9 mouse cellular contexts compared by ENCODE assay signal in the genomic region with DNA sequence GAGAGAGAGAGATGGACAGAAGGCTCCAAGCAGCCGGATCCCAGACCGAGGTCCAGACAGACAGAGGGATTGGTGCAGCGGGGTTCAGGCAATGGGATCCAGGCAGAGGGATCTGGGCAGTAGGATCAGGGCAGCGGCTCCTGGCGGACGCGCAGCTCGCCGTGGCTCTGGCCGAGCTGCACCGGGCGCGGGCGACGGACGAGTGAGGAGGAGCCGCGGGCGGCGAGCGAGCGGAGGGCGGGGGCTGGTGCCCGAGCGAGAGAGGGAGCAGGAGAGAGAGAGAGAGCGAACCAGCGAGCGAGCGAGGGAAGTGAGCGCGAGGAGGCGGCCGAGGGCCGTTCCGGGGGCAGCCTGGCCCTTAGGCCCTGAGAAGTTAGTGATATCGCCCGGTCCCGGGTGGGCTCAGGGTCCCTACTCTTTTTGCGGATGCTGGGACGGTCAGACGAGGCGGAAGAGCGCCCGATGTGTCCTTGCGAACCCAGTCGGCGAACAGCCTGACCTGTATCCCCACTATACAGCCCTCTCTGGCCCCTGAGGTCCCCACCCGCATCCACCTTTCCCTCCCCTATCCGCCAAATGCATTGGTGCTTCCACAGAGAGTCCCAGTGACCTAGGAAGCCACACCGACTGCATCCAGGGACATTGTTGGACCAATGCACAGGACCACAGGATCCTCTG. TPM values are rescaled to one million over a fixed set of nuclear protein-coding genes. Genes with fewer than 3 reads are reported as not detected.
DNase-seq lines count a peak whose midpoint lies in the region; ATAC-seq lines count a peak whose summit lies in the region.
"Had no signal": no experiment of that assay in that cellular context is flagged by ENCODE, and none has a peak within 500 bp of the region (broad histone marks: within the 10 kb centered on the region; RNA-seq: fewer than 3 reads in every experiment).

A gene (minus strand): TSS at position 193 of the 678 bp plus-strand sequence.

- no peak for ATAC-seq in liver, embryonic 12.5 days

- H3K4me2 ChIP-seq in liver, embryonic 12.5 days, result peak within 1 kb of the TSS; percentile 47

- intact Hi-C loops in gastrocnemius, postnatal 14 days (cut with DNase I; ENCODE audit: low total_unique reads), result no loop called here

- H3K9ac ChIP-seq in liver, embryonic 12.5 days, result no peak within 1 kb of the TSS

- peak; percentile 48 for DNase-seq in gastrocnemius, postnatal 14 days
- DNase-seq in gastrocnemius, postnatal 25 days, result no peak
- peak; percentile 88 for DNase-seq in cerebellum, adult 8-10 months
- DNase-seq in frontal cortex, adult 2 months (ENCODE audit: extremely low spot score in 1 of 2, low spot score in 1 of 2), result peak in 1 of 2 experiments; percentile 78
- peak; percentile 58 for DNase-seq in kidney, postnatal 10 days
- DNase-seq in retina, postnatal 1 day, result peak; percentile 84
- no peak for DNase-seq in spleen, postnatal 14 days (ENCODE audit: low spot score in 2 of 2)

- no peaks in the 10 kb centered on the region for H3K9me3 ChIP-seq in liver, embryonic 12.5 days (replicated peaks)

- H3K4me3 ChIP-seq in liver, embryonic 12.5 days, result peak within 1 kb of the TSS; percentile 15; the same call in 1 of the 2 replicates

- no peaks in the 10 kb centered on the region for H3K4me1 ChIP-seq in liver, embryonic 12.5 days

- no peak within 1 kb of the TSS for H3K27ac ChIP-seq in liver, embryonic 12.5 days

- peaks cover 64% of the 10 kb centered on the region for H3K27me3 ChIP-seq in liver, embryonic 12.5 days (replicated peaks)

- WGBS in liver, embryonic 12.5 days (ENCODE audit: insufficient replicate concordance), result 3% methylated on average over 50 of the region's 50 CpGs

- no peaks in the 10 kb centered on the region for H3K36me3 ChIP-seq in liver, embryonic 12.5 days

RNA-seq across cellular contexts. Expression of the gene that starts here (rescaled TPM):
- total RNA-seq in gastrocnemius, postnatal 14 days (2021), result under 1 TPM; 0.16 to 0.24 TPM
- total RNA-seq in gastrocnemius, postnatal 25 days (2021), result not detected
- polyA plus RNA-seq in frontal cortex, adult 2 months (2012; rRNA removed), result 82.2 and 82.5 TPM in 2 replicates
- 0.06 and 0.10 TPM in 2 replicates for polyA plus RNA-seq in liver, embryonic 12.5 days (2016; fragmentation: Nextera tagmentation; extraction: Ambion mirVana)
- polyA plus RNA-seq: C2C12 had no signal

Comparison
In these comparisons a context has a peak if more than half of its experiments do, and no peak if none do; other contexts are left out.
1. RNA of the gene that starts here (polyA plus RNA-seq): 82.2 to 82.5 TPM in frontal cortex, adult 2 months; 0.06 to 0.10 TPM in liver, embryonic 12.5 days; every median in the first group is over 10 times any median in the second.
2. Peak in DNase-seq in gastrocnemius, postnatal 14 days; RNA of the gene not detected or under 1 TPM.
3. DNase-seq: peak in cerebellum, adult 8-10 months (single experiment), kidney, postnatal 10 days (single experiment) and retina, postnatal 1 day (single experiment); none in gastrocnemius, postnatal 25 days (single experiment) and spleen, postnatal 14 days (0 of 2).